Mouse (Mus musculus): Measurements from ENCODE around the gene Gatb.

Gene Gatb

GRCm38 (mm10) chr3:85655538-85655937, 81.6 kb downstream of the Gatb start:
- WGBS: 94% methylated on average over 3 of the region's 3 CpGs

- WGBS: 73% methylated on average over 7 of the region's 7 CpGs
Observed at GRCm38 (mm10) chr3:85659681-85660080, 85.8 kb downstream of the Gatb start.

- WGBS: 41% methylated on average over 10 of the region's 10 CpGs
Observed at GRCm38 (mm10) chr3:85661926-85662813, 88.3 kb downstream of the Gatb start.

GRCm38 (mm10) chr3:85663826-85664225, 89.9 kb downstream of the Gatb start:
- WGBS: 72% methylated on average over 5 of the region's 5 CpGs

GRCm38 (mm10) chr3:85664591-85665171, 90.8 kb downstream of the Gatb start:
- 59% methylated on average over 10 of the region's 10 CpGs for WGBS

GRCm38 (mm10) chr3:85666166-85666565, 92.2 kb downstream of the Gatb start:
- 68% methylated on average over 3 of the region's 3 CpGs for WGBS

- WGBS: 49% methylated on average over 12 of the region's 12 CpGs
Observed at GRCm38 (mm10) chr3:85666736-85667135, 92.8 kb downstream of the Gatb start.

- 58% methylated on average over 6 of the region's 6 CpGs for WGBS
Observed at GRCm38 (mm10) chr3:85667683-85668082, 93.8 kb downstream of the Gatb start.

- 82% methylated on average over 6 of the region's 6 CpGs for WGBS
Observed at GRCm38 (mm10) chr3:85669844-85670243, 95.9 kb downstream of the Gatb start.

- 46% methylated on average over 8 of the region's 8 CpGs for WGBS
Observed at GRCm38 (mm10) chr3:85677133-85677532, 103.2 kb downstream of the Gatb start.

- 75% methylated on average over 3 of the region's 3 CpGs for WGBS
Observed at GRCm38 (mm10) chr3:85677952-85678351, 104.0 kb downstream of the Gatb start.

GRCm38 (mm10) chr3:85679312-85679933, 105.5 kb downstream of the Gatb start:
- WGBS: 88% methylated on average over 8 of the region's 8 CpGs

- 78% methylated on average over 5 of the region's 5 CpGs for WGBS
Observed at GRCm38 (mm10) chr3:85679960-85680359, 106.0 kb downstream of the Gatb start.

GRCm38 (mm10) chr3:85681136-85681535, 107.2 kb downstream of the Gatb start:
- 73% methylated on average over 7 of the region's 7 CpGs for WGBS

- WGBS: 70% methylated on average over 5 of the region's 5 CpGs
Observed at GRCm38 (mm10) chr3:85683618-85684017, 109.7 kb downstream of the Gatb start.

- 56% methylated on average over 8 of the region's 8 CpGs for WGBS
Observed at GRCm38 (mm10) chr3:85685271-85685670, 111.4 kb downstream of the Gatb start.

- WGBS: 96% methylated on average over 14 of the region's 14 CpGs
Observed at GRCm38 (mm10) chr3:85688341-85688740, 114.4 kb downstream of the Gatb start.

GRCm38 (mm10) chr3:85691134-85691533, 117.2 kb downstream of the Gatb start:
- 85% methylated on average over 4 of the region's 4 CpGs for WGBS

GRCm38 (mm10) chr3:85693013-85693412, 119.1 kb downstream of the Gatb start:
- WGBS: 62% methylated on average over 3 of the region's 3 CpGs

GRCm38 (mm10) chr3:85695056-85695455, 121.1 kb downstream of the Gatb start:
- WGBS: 85% methylated on average over 3 of the region's 3 CpGs

- 89% methylated on average over 4 of the region's 4 CpGs for WGBS
Observed at GRCm38 (mm10) chr3:85698496-85698895, 124.6 kb downstream of the Gatb start.

- 67% methylated on average over 6 of the region's 6 CpGs for WGBS
Observed at GRCm38 (mm10) chr3:85703141-85703882, 129.4 kb downstream of the Gatb start.

Data from cerebral cortex, adult 2 months (tissue).